ENCODE assay signal across 8 mouse cellular contexts in genomic region chr7:30183879-30184289, GRCm38 (mm10). TPM values are rescaled to one million over a fixed set of nuclear protein-coding genes. Genes with fewer than 3 reads are reported as not detected.
DNase-seq lines count a peak whose midpoint lies in the region; ATAC-seq lines count a peak whose summit lies in the region.

TSS of gene Cox7a1 (plus strand) at chr7:30184144.

- no peaks in the 10 kb centered on the region for H3K9me3 ChIP-seq in hindbrain, embryonic 13.5 days

- peak within 1 kb of the TSS; percentile 2; the same call in 1 of the 2 replicates for H3K9ac ChIP-seq in hindbrain, embryonic 13.5 days

- H3K27me3 ChIP-seq in hindbrain, embryonic 13.5 days: no peaks in the 10 kb centered on the region

- 1% methylated on average over 11 of the region's 11 CpGs for WGBS in hindbrain, embryonic 13.5 days

- peak within 1 kb of the TSS; percentile 45 for H3K4me2 ChIP-seq in hindbrain, embryonic 13.5 days

- H3K36me3 ChIP-seq in hindbrain, embryonic 13.5 days: peaks cover 44% of the 10 kb centered on the region

- peaks cover 11% of the 10 kb centered on the region for H3K4me1 ChIP-seq in hindbrain, embryonic 13.5 days (replicated peaks)

- ATAC-seq in hindbrain, embryonic 13.5 days (ENCODE audit: low FRiP score): no peak; the same call in 1 of the 2 replicates
- peak; percentile 96 for ATAC-seq in megakaryocyte, adult 5-6 weeks (ENCODE audit: poor library complexity, severe bottlenecking)

- H3K4me3 ChIP-seq in hindbrain, embryonic 13.5 days: peak within 1 kb of the TSS; percentile 6

- DNase-seq in Muller cell, postnatal 12 days (ENCODE audit: inconsistent ontology term): peak; percentile 94
- peak; percentile 72 for DNase-seq in cerebellum, adult 11-12 months
- DNase-seq in frontal cortex, postnatal 36 days (ENCODE audit: low spot score in 2 of 2): peak; percentile 42 to 56
- peak; percentile 27 to 32 for DNase-seq in layer of hippocampus, postnatal 25 days (ENCODE audit: extremely low spot score in 1 of 2, low spot score in 1 of 2)
- DNase-seq in right cerebral cortex, adult 2 months (ENCODE audit: low spot score in 2 of 2): peak; percentile 56 to 58
- peak; percentile 79 for DNase-seq in urinary bladder, postnatal 25 days (ENCODE audit: low spot score)

- no peak within 1 kb of the TSS for H3K27ac ChIP-seq in hindbrain, embryonic 13.5 days

RNA-seq across cellular contexts. Expression of gene Cox7a1, which starts in this region (rescaled TPM):
- 4.5 and 8.0 TPM in 2 replicates for polyA plus RNA-seq in hindbrain, embryonic 13.5 days (2015; fragmentation: Nextera tagmentation; extraction: Ambion mirVana)
- total RNA-seq in layer of hippocampus, postnatal 25 days (2021): 1 to 10 TPM; 2.8 to 5.0 TPM
- 0.91 and 1.6 TPM in 2 replicates for total RNA-seq in megakaryocyte, adult 5-6 weeks (2015)
- 0.94 and 2.4 TPM in 2 replicates for total RNA-seq in megakaryocyte, adult 5-6 weeks (2017)

Comparison
In these comparisons a context has a peak if more than half of its experiments do, and no peak if none do; other contexts are left out.
1. DNase-seq: peak in every context shown above with its lines; median percentile 94 in Muller cell, postnatal 12 days; 79 in urinary bladder, postnatal 25 days; 72 in cerebellum, adult 11-12 months; 57 in right cerebral cortex, adult 2 months; 49 in frontal cortex, postnatal 36 days; 30 in layer of hippocampus, postnatal 25 days.